Mouse (Mus musculus) liver, embryonic 14.5 days (tissue): Measurements from ENCODE around the gene C530008M17Rik.

Experiments
- CTCF ChIP-seq: IDR thresholded peaks from 2 replicates; pipeline ENCODE4 v1.5.1; 2016; ENCODE audit warnings: antibody characterized with exemption, low read depth, control low read depth
- EP300 ChIP-seq: IDR thresholded peaks from 2 replicates; pipeline ENCODE4 v1.6.1; 2016; ENCODE audit warnings: antibody characterized with exemption, low read depth

- TF ChIP-seq CTCF, result no peak
- no peak for TF ChIP-seq EP300
These were observed 128.7 kb downstream of the C530008M17Rik start for GRCm38 (mm10) chr5:76785013-76785412.
